Mouse (Mus musculus): Measurements from ENCODE around the gene Fcgr4. TPM values are rescaled to one million over a fixed set of nuclear protein-coding genes. Genes with fewer than 3 reads are reported as not detected.

The Fcgr4 gene
- polyA plus RNA-seq, 1 experiment from 2014 or later, result 1.2 TPM

DNA sequence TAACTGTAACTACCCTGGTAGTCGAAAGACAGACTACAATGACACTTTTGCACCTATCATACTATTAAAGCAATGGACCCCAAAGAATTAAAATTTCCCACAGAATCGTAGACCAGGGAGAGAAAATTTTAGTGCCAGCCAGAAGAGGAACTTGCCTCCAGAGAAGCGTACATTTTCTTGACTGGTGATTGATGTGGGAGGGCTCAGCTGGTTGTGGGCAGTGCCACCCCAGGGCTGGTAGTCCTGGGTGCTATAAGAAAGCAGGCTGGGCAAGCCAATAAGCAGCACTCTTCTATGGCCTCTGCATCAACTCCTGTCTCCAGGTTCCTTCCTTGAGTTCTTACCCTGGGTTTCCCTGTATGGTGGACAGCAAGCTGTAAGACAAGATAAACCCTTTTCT lies 33.6 kb upstream of the Fcgr4 start:
- Histone ChIP-seq H3K4me1 (replicated peaks; ENCODE audit: control insufficient read depth, insufficient read depth) (no peaks in the 10 kb centered on the region), H3K36me3 (ENCODE audit: control insufficient read depth, insufficient read depth, low read length) (no peaks in the 10 kb centered on the region), H3K9ac (ENCODE audit: low read length) (no peak overlapping the region), H3K9me3 (ENCODE audit: control insufficient read depth, low read length) (no peaks in the 10 kb centered on the region), H3K4me2 (replicated peaks; ENCODE audit: low read depth) (no peak overlapping the region), H3K27me3 (ENCODE audit: control insufficient read depth, insufficient read depth, low read length) (no peaks in the 10 kb centered on the region), H3K4me3 (ENCODE audit: low read depth, low read length) (no peak overlapping the region), H3K27ac (replicated peaks) (no peak overlapping the region)
- 80% methylated on average over 3 of the region's 3 CpGs for WGBS
- ATAC-seq (ENCODE audit: low FRiP score, low TSS enrichment) (no peak), DNase-seq (ENCODE audit: low spot score) (no peak)
- no peak for TF ChIP-seq CTCF (IDR thresholded peaks at IDR 0.05; ENCODE audit: low read depth)
- TF ChIP-seq EP300 (optimal IDR thresholded peaks at IDR 0.05), result no peak

GRCm38 (mm10) chr1:170985861-170986260 lies 32.9 kb upstream of the Fcgr4 start:
- Histone ChIP-seq H3K9ac (ENCODE audit: low read length) (no peak overlapping the region), H3K27me3 (ENCODE audit: control insufficient read depth, insufficient read depth, low read length) (no peaks in the 10 kb centered on the region), H3K36me3 (ENCODE audit: control insufficient read depth, insufficient read depth, low read length) (no peaks in the 10 kb centered on the region), H3K4me3 (ENCODE audit: low read depth, low read length) (no peak overlapping the region), H3K4me1 (replicated peaks; ENCODE audit: control insufficient read depth, insufficient read depth) (no peaks in the 10 kb centered on the region), H3K4me2 (replicated peaks; ENCODE audit: low read depth) (no peak overlapping the region), H3K9me3 (ENCODE audit: control insufficient read depth, low read length) (no peaks in the 10 kb centered on the region), H3K27ac (replicated peaks) (no peak overlapping the region)
- ATAC-seq (ENCODE audit: low FRiP score, low TSS enrichment) (no peak), DNase-seq (ENCODE audit: low spot score) (no peak)
- no peak for TF ChIP-seq CTCF (IDR thresholded peaks at IDR 0.05; ENCODE audit: low read depth)
- no peak for TF ChIP-seq EP300 (optimal IDR thresholded peaks at IDR 0.05)
- 77% methylated on average over 5 of the region's 5 CpGs for WGBS

GRCm38 (mm10) chr1:170989656-170990055 lies 29.1 kb upstream of the Fcgr4 start:
- Histone ChIP-seq H3K27me3 (ENCODE audit: control insufficient read depth, insufficient read depth, low read length) (no peaks in the 10 kb centered on the region), H3K9ac (ENCODE audit: low read length) (no peak overlapping the region), H3K4me1 (replicated peaks; ENCODE audit: control insufficient read depth, insufficient read depth) (no peaks in the 10 kb centered on the region), H3K9me3 (ENCODE audit: control insufficient read depth, low read length) (no peaks in the 10 kb centered on the region), H3K4me3 (ENCODE audit: low read depth, low read length) (no peak overlapping the region), H3K4me2 (replicated peaks; ENCODE audit: low read depth) (no peak overlapping the region), H3K27ac (replicated peaks) (no peak overlapping the region), H3K36me3 (ENCODE audit: control insufficient read depth, insufficient read depth, low read length) (no peaks in the 10 kb centered on the region)
- no peak for ATAC-seq (ENCODE audit: low FRiP score, low TSS enrichment)
- TF ChIP-seq CTCF (IDR thresholded peaks at IDR 0.05; ENCODE audit: low read depth), result no peak
- TF ChIP-seq EP300 (optimal IDR thresholded peaks at IDR 0.05), result no peak
- DNase-seq (ENCODE audit: low spot score), result no peak
- 61% methylated on average over 9 of the region's 9 CpGs for WGBS

DNA sequence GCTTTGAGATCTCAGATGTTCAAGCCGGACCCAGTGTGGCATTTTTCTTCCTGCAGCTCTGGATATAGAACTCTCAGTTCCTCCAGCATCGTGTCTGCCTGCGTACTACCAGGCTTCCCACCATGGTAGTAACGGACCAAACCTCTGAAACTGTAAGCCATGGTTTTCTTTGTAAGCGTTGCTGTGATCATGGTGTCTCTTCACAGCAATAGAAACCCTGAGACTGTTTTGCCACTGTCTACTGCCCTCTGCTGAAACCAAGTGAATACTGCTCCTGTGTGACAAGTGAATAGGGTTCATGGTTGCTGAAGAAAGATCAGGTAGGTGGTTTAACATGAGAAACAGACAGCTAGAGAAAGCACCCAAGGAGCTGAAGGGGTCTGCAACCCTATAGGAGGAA lies 26.2 kb upstream of the Fcgr4 start:
- no peak for TF ChIP-seq EP300 (optimal IDR thresholded peaks at IDR 0.05)
- peak; percentile 85 for TF ChIP-seq CTCF (IDR thresholded peaks at IDR 0.05; ENCODE audit: low read depth)
- no peaks in the 10 kb centered on the region for H3K27me3 ChIP-seq (ENCODE audit: control insufficient read depth, insufficient read depth, low read length)
- H3K4me3 ChIP-seq (ENCODE audit: low read depth, low read length), result no peak overlapping the region
- no peaks in the 10 kb centered on the region for H3K9me3 ChIP-seq (ENCODE audit: control insufficient read depth, low read length)
- no peak overlapping the region for H3K9ac ChIP-seq (ENCODE audit: low read length)
- no peaks in the 10 kb centered on the region for H3K4me1 ChIP-seq (replicated peaks; ENCODE audit: control insufficient read depth, insufficient read depth)
- 52% methylated on average over 5 of the region's 5 CpGs for WGBS
- peak; percentile 38 for DNase-seq (ENCODE audit: low spot score)
- no peaks in the 10 kb centered on the region for H3K36me3 ChIP-seq (ENCODE audit: control insufficient read depth, insufficient read depth, low read length)
- H3K4me2 ChIP-seq (replicated peaks; ENCODE audit: low read depth), result no peak overlapping the region
- ATAC-seq (ENCODE audit: low FRiP score, low TSS enrichment), result no peak
- no peak overlapping the region for H3K27ac ChIP-seq (replicated peaks)

DNA sequence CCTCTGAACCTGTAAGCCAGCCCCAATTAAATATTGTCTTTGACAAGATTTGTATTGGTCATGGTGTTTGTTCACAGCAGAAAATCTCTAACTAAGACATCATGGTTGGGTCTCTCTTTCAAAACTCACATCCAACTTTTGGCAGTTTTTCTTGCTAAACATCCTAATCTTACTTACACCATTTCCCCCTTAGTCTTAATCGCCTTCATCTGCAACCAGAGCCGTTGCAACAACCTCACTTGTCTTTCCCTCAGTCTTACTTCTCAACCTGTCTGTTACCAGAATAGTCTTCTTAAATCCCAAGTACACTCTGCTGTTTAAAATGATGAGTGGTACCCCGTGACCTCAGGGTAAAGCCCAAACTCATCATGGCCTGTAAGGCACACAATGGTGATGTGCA lies 22.7 kb upstream of the Fcgr4 start:
- 73% methylated on average over 3 of the region's 3 CpGs for WGBS
- no peak for ATAC-seq (ENCODE audit: low FRiP score, low TSS enrichment)
- no peak overlapping the region for H3K4me2 ChIP-seq (replicated peaks; ENCODE audit: low read depth)

GRCm38 (mm10) chr1:170996753-170997152 lies 22.0 kb upstream of the Fcgr4 start:
- DNase-seq (ENCODE audit: low spot score), result peak; percentile 69
- H3K27ac ChIP-seq (replicated peaks), result no peak overlapping the region
- H3K4me2 ChIP-seq (replicated peaks; ENCODE audit: low read depth), result no peak overlapping the region
- no peaks in the 10 kb centered on the region for H3K36me3 ChIP-seq (ENCODE audit: control insufficient read depth, insufficient read depth, low read length)
- no peaks in the 10 kb centered on the region for H3K27me3 ChIP-seq (ENCODE audit: control insufficient read depth, insufficient read depth, low read length)
- TF ChIP-seq EP300 (optimal IDR thresholded peaks at IDR 0.05), result no peak
- peak; percentile 84 for TF ChIP-seq CTCF (IDR thresholded peaks at IDR 0.05; ENCODE audit: low read depth)
- H3K9ac ChIP-seq (ENCODE audit: low read length), result no peak overlapping the region
- ATAC-seq (ENCODE audit: low FRiP score, low TSS enrichment), result peak; percentile 75
- no peak overlapping the region for H3K4me3 ChIP-seq (ENCODE audit: low read depth, low read length)
- no peaks in the 10 kb centered on the region for H3K9me3 ChIP-seq (ENCODE audit: control insufficient read depth, low read length)
- 37% methylated on average over 3 of the region's 3 CpGs for WGBS
- no peaks in the 10 kb centered on the region for H3K4me1 ChIP-seq (replicated peaks; ENCODE audit: control insufficient read depth, insufficient read depth)

More for the DNA sequence above, 22.7 kb upstream of the Fcgr4 start:
- H3K4me1 ChIP-seq (replicated peaks; ENCODE audit: control insufficient read depth, insufficient read depth), result no peaks in the 10 kb centered on the region
- no peak for DNase-seq (ENCODE audit: low spot score)
- H3K36me3 ChIP-seq (ENCODE audit: control insufficient read depth, insufficient read depth, low read length), result no peaks in the 10 kb centered on the region
- H3K27me3 ChIP-seq (ENCODE audit: control insufficient read depth, insufficient read depth, low read length), result no peaks in the 10 kb centered on the region
- no peak overlapping the region for H3K27ac ChIP-seq (replicated peaks)
- TF ChIP-seq EP300 (optimal IDR thresholded peaks at IDR 0.05) (no peak), CTCF (IDR thresholded peaks at IDR 0.05; ENCODE audit: low read depth) (no peak)
- H3K9me3 ChIP-seq (ENCODE audit: control insufficient read depth, low read length), result no peaks in the 10 kb centered on the region
- no peak overlapping the region for H3K4me3 ChIP-seq (ENCODE audit: low read depth, low read length)
- no peak overlapping the region for H3K9ac ChIP-seq (ENCODE audit: low read length)
